13 mouse cellular contexts compared by ENCODE assay signal in genomic region chr1:125481842-125482241, GRCm38 (mm10). TPM values are rescaled to one million over a fixed set of nuclear protein-coding genes. Genes with fewer than 3 reads are reported as not detected.
DNase-seq lines count a peak whose midpoint lies in the region; ATAC-seq and TF ChIP-seq lines count a peak whose summit lies in the region.
"Had no signal": no experiment of that assay in that cellular context is flagged by ENCODE, and none has a peak within 500 bp of the region (broad histone marks: within the 10 kb centered on the region; RNA-seq: fewer than 3 reads in every experiment).

No protein-coding gene starts in this region.

- no peaks in the 10 kb centered on the region for H3K9me3 ChIP-seq in heart, embryonic 16.5 days (replicated peaks; ENCODE audit: control insufficient read depth, low read length)
- no peaks in the 10 kb centered on the region for H3K9me3 ChIP-seq in heart, embryonic 12.5 days (replicated peaks)
- H3K9me3 ChIP-seq in intestine, embryonic 14.5 days (ENCODE audit: control insufficient read depth, low read length): no peaks in the 10 kb centered on the region
- H3K9me3 ChIP-seq in liver, postnatal 0 days (ENCODE audit: low read length): no peaks in the 10 kb centered on the region
- H3K9me3 ChIP-seq in hindbrain, embryonic 12.5 days (replicated peaks): no peaks in the 10 kb centered on the region
- H3K9me3 ChIP-seq: forebrain, embryonic 13.5 days; neural tube, embryonic 13.5 days had no signal

- no peak overlapping the region for H3K9ac ChIP-seq in heart, embryonic 16.5 days (ENCODE audit: low read length)
- H3K9ac ChIP-seq in heart, embryonic 12.5 days: no peak overlapping the region
- H3K9ac ChIP-seq in intestine, embryonic 14.5 days (ENCODE audit: low read length): no peak overlapping the region
- H3K9ac ChIP-seq in liver, postnatal 0 days (replicated peaks): no peak overlapping the region
- no peak overlapping the region for H3K9ac ChIP-seq in hindbrain, embryonic 12.5 days
- H3K9ac ChIP-seq: forebrain, embryonic 13.5 days; neural tube, embryonic 13.5 days had no signal

- peak; percentile 58; the same call in 1 of the 2 replicates for ATAC-seq in heart, embryonic 16.5 days (replicated peaks; ENCODE audit: extremely low read depth, insufficient read depth, low FRiP score)
- ATAC-seq in heart, embryonic 12.5 days (ENCODE audit: insufficient number of reproducible peaks, low FRiP score): no peak
- ATAC-seq in intestine, embryonic 14.5 days (replicated peaks; ENCODE audit: low FRiP score, low TSS enrichment, low read depth): peak; percentile 91
- peak; percentile 96 for ATAC-seq in liver, postnatal 0 days
- ATAC-seq in hindbrain, embryonic 12.5 days (ENCODE audit: low FRiP score): no peak
- ATAC-seq: CD4-positive, CD25-positive, alpha-beta regulatory T cell, adult 4 months; inflammation-experienced regulatory T-cells, adult 6 months had no signal

- TF ChIP-seq EP300 in liver, postnatal 0 days (IDR thresholded peaks at IDR 0.05; ENCODE audit: low read depth): no peak

- no peak overlapping the region for H3K4me2 ChIP-seq in heart, embryonic 16.5 days (ENCODE audit: low read depth, low read length)
- H3K4me2 ChIP-seq in heart, embryonic 12.5 days: no peak overlapping the region
- H3K4me2 ChIP-seq in intestine, embryonic 14.5 days (ENCODE audit: low read length): peak overlapping the region; percentile 11; the same call in 1 of the 2 replicates
- no peak overlapping the region for H3K4me2 ChIP-seq in liver, postnatal 0 days (ENCODE audit: low read depth, low read length)
- H3K4me2 ChIP-seq in hindbrain, embryonic 12.5 days (replicated peaks): no peak overlapping the region
- H3K4me2 ChIP-seq: forebrain, embryonic 13.5 days; neural tube, embryonic 13.5 days had no signal

- H3K27me3 ChIP-seq in heart, embryonic 16.5 days (ENCODE audit: control insufficient read depth, insufficient read depth, low read length): no peaks in the 10 kb centered on the region
- H3K27me3 ChIP-seq in heart, embryonic 12.5 days (replicated peaks): no peaks in the 10 kb centered on the region
- H3K27me3 ChIP-seq in intestine, embryonic 14.5 days (replicated peaks; ENCODE audit: control insufficient read depth, insufficient read depth, low read length): no peaks in the 10 kb centered on the region
- H3K27me3 ChIP-seq in liver, postnatal 0 days (ENCODE audit: insufficient read depth, low read length): no peaks in the 10 kb centered on the region
- H3K27me3 ChIP-seq in hindbrain, embryonic 12.5 days: no peaks in the 10 kb centered on the region
- H3K27me3 ChIP-seq: forebrain, embryonic 13.5 days; neural tube, embryonic 13.5 days had no signal

- DNase-seq in brain, adult 2 months (ENCODE audit: low read depth, low spot score): peak; percentile 11
- DNase-seq in intestine, embryonic 14.5 days (ENCODE audit: low spot score): no peak
- DNase-seq in liver, postnatal 0 days: no peak
- DNase-seq in layer of hippocampus, adult 8-10 months (ENCODE audit: low spot score in 2 of 2): no peak
- DNase-seq: gastrocnemius, adult 2 months had no signal

- no peak overlapping the region for H3K4me3 ChIP-seq in heart, embryonic 16.5 days (ENCODE audit: low read length)
- H3K4me3 ChIP-seq in heart, embryonic 12.5 days: no peak overlapping the region
- H3K4me3 ChIP-seq in intestine, embryonic 14.5 days (ENCODE audit: low read depth, low read length): no peak overlapping the region
- H3K4me3 ChIP-seq in liver, postnatal 0 days (ENCODE audit: low read depth, low read length): no peak overlapping the region
- H3K4me3 ChIP-seq in hindbrain, embryonic 12.5 days: no peak overlapping the region
- H3K4me3 ChIP-seq: forebrain, embryonic 13.5 days; gastrocnemius, adult 2 months; left cerebral cortex, adult 2 months; neural tube, embryonic 13.5 days had no signal

- H3K36me3 ChIP-seq in heart, embryonic 16.5 days (ENCODE audit: control insufficient read depth, insufficient read depth): no peaks in the 10 kb centered on the region
- no peaks in the 10 kb centered on the region for H3K36me3 ChIP-seq in heart, embryonic 12.5 days
- H3K36me3 ChIP-seq in intestine, embryonic 14.5 days (ENCODE audit: control insufficient read depth, insufficient read depth, low read length): no peaks in the 10 kb centered on the region
- no peaks in the 10 kb centered on the region for H3K36me3 ChIP-seq in liver, postnatal 0 days (replicated peaks; ENCODE audit: insufficient read depth, low read length)
- H3K36me3 ChIP-seq in hindbrain, embryonic 12.5 days: no peaks in the 10 kb centered on the region
- H3K36me3 ChIP-seq: neural tube, embryonic 13.5 days had no signal

- peaks cover 28% of the 10 kb centered on the region for H3K4me1 ChIP-seq in heart, embryonic 16.5 days (ENCODE audit: control insufficient read depth, insufficient read depth, low read length)
- H3K4me1 ChIP-seq in heart, embryonic 12.5 days (replicated peaks): peaks cover 34% of the 10 kb centered on the region
- 0 out of 2 replicates have a peak, but pooled peaks cover 3% of the 10 kb centered on the region for H3K4me1 ChIP-seq in intestine, embryonic 14.5 days (replicated peaks; ENCODE audit: control insufficient read depth, insufficient read depth, low read length)
- no peaks in the 10 kb centered on the region for H3K4me1 ChIP-seq in liver, postnatal 0 days (ENCODE audit: insufficient read depth)
- H3K4me1 ChIP-seq in hindbrain, embryonic 12.5 days: peaks cover 4% of the 10 kb centered on the region; the same call in 1 of the 2 replicates
- H3K4me1 ChIP-seq: forebrain, embryonic 13.5 days; neural tube, embryonic 13.5 days had no signal

- no peak for TF ChIP-seq CTCF in liver, postnatal 0 days (IDR thresholded peaks at IDR 0.05; ENCODE audit: low read depth)

- H3K27ac ChIP-seq in heart, embryonic 16.5 days (ENCODE audit: low read length): peak overlapping the region; percentile 40; the same call in 1 of the 2 replicates
- no peak overlapping the region for H3K27ac ChIP-seq in heart, embryonic 12.5 days (ENCODE audit: poor library complexity, severe bottlenecking)
- peak overlapping the region; percentile 69; the same call in 1 of the 2 replicates for H3K27ac ChIP-seq in intestine, embryonic 14.5 days (ENCODE audit: low read depth)
- H3K27ac ChIP-seq in liver, postnatal 0 days (ENCODE audit: low read depth): peak overlapping the region; percentile 62
- H3K27ac ChIP-seq in hindbrain, embryonic 12.5 days: no peak overlapping the region
- H3K27ac ChIP-seq: forebrain, embryonic 13.5 days; gastrocnemius, adult 2 months; left cerebral cortex, adult 2 months; neural tube, embryonic 13.5 days had no signal

RNA-seq across cellular contexts. Expression of gene Actr3, which starts 46.3 kb away (rescaled TPM):
- polyA plus RNA-seq in heart, embryonic 16.5 days (2015; fragmentation: Nextera tagmentation; extraction: Ambion mirVana): 310 and 348 TPM in 2 replicates
- 301 and 313 TPM in 2 replicates for polyA plus RNA-seq in heart, embryonic 12.5 days (2016; fragmentation: Nextera tagmentation; extraction: Ambion mirVana)
- 349 and 364 TPM in 2 replicates for polyA plus RNA-seq in intestine, embryonic 14.5 days (2014; fragmentation: Nextera tagmentation; extraction: Ambion mirVana)
- polyA plus RNA-seq in liver, postnatal 0 days (2015; fragmentation: Nextera tagmentation; extraction: Ambion mirVana): 116 and 129 TPM in 2 replicates
- total RNA-seq in layer of hippocampus, adult 8-10 months (2022): 100 to 1,000 TPM; 326 to 354 (median 335) TPM
- polyA plus RNA-seq in hindbrain, embryonic 12.5 days (2016; fragmentation: Nextera tagmentation; extraction: Ambion mirVana): 249 and 266 TPM in 2 replicates

Comparison
In these comparisons a context has a peak if more than half of its experiments do, and no peak if none do; other contexts are left out.
1. ATAC-seq: peak in heart, embryonic 16.5 days (single experiment), intestine, embryonic 14.5 days (single experiment) and liver, postnatal 0 days (single experiment); none in heart, embryonic 12.5 days (single experiment) and hindbrain, embryonic 12.5 days (single experiment).
2. H3K27ac ChIP-seq: peak in heart, embryonic 16.5 days (single experiment), intestine, embryonic 14.5 days (single experiment) and liver, postnatal 0 days (single experiment); none in heart, embryonic 12.5 days (single experiment) and hindbrain, embryonic 12.5 days (single experiment).